Mouse (Mus musculus): ENCODE results near the gene Birc7. TPM values are rescaled to one million over a fixed set of nuclear protein-coding genes. Genes with fewer than 3 reads are reported as not detected.

Birc7 gene
- polyA plus RNA-seq, 1 experiment from 2014 or later, result 0.14 TPM

DNA sequence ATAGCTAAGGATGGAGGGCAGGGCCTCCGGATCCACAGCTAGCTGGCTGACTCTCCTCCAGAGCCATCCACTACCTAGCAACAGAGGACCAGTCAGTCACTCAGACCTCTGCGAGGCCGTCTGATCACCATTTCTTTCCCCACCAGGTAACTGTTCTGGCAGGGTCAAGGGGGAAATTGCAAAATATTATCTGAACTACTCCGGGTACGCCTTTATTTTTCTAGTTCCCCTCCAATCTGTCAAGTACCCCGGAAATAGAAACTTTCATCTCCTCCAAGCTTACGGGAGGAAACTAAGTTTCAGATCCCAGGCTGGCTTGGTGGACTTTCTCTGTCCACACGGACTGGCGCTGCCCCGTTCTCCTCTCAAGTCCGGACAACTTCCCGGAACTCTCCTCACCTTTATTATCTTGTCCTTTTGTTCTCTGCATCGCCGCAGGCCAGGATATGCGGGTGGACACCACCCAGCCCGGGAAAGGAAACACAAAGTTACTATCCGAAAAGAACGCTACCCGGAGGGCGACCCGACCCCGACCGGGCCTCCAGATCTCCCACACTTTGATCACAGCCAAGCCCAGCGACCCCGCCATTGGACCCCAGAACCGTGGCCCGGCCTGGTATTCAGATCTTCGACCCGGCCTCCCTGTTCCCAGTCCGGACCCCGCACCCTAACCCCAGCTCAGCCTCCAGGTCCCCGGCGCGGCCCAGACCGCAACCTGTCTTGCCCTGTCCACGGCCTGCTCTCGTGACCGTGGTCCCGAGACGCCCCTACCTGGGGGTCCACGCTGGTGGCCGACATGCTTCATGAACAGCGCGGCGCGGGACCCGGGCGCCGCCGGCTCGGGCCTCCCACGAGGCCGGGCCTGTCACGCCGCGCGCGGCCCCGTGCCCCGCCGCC, 8.7 kb upstream of the Birc7 start:
- Histone ChIP-seq H3K27me3 (no peaks in the 10 kb centered on the region), H3K4me1 (peaks cover 34% of the 10 kb centered on the region), H3K9ac (replicated peaks) (peak overlapping the region; percentile 85), H3K27ac (replicated peaks) (peak overlapping the region; percentile 58), H3K36me3 (peaks cover 32% of the 10 kb centered on the region), H3K4me3 (peak overlapping the region; percentile 68), H3K4me2 (replicated peaks) (peak overlapping the region; percentile 90), H3K9me3 (no peaks in the 10 kb centered on the region)
- peak; percentile 81 for ATAC-seq (replicated peaks)
- WGBS, result under 1% methylated on average over 60 of the region's 61 CpGs

DNA sequence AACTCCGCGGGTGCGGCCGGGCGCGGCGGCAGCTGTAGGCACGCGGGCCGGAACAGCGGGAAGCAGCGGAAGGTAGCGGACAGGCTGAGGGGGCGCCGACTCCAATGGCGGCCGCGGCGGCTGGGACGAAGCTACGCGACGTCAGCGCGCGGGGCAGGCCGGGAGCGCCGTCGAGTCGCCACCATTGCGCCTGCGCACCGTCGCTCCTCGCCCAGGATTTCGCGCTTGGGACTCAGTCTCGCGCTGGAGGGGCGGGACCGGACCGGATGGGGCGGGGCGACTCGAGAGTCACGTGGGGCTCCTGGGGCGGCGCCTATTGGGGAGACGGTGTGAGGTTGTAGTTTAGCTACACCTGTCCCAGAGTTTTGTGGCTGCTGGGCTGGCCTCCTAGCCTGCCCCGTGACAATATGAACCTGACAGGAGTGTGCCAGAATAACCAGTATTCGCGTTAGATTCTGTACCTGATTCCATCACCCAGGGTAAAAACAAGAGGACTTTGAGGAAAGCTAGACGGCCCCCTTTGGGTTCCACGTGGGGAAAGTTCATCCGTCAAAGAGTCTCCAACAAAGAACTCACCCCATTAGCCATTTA, 7.9 kb upstream of the Birc7 start, which contains the start of gene Ythdf1:
TSS of gene Ythdf1 (minus strand) at position 140 of the 591 bp plus-strand sequence.
- Histone ChIP-seq H3K9ac (replicated peaks) (peak within 1 kb of the TSS; percentile 85), H3K27me3 (no peaks in the 10 kb centered on the region), H3K9me3 (no peaks in the 10 kb centered on the region), H3K27ac (replicated peaks) (peak within 1 kb of the TSS; percentile 58), H3K36me3 (peaks cover 27% of the 10 kb centered on the region), H3K4me2 (replicated peaks) (peak within 1 kb of the TSS; percentile 90), H3K4me1 (peaks cover 34% of the 10 kb centered on the region), H3K4me3 (peak within 1 kb of the TSS; percentile 68)
- WGBS, result under 1% methylated on average over 47 of the region's 56 CpGs
- ATAC-seq (replicated peaks), result peak; percentile 95

DNA sequence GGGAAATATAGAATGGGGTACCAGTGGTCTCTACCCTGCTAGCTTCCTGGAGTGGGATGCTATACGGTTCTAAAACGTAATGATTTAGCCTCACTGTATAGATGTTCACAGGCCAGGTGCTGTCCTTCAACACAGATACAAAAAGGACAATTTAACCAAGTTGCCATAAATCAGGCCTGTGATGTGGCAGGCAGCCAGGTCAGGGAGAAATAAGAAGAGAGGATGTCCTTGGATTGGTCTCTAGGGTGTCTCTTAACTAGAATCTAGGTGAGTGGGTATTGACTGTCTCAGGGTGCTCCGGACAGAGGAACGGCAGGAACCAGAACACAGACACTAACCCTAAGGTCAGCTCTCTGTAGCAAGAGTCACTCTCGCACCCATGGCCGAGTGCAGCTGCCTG, 6.1 kb upstream of the Birc7 start:
- H3K9ac ChIP-seq (replicated peaks), result no peak overlapping the region
- H3K4me3 ChIP-seq, result no peak overlapping the region
- peaks cover 26% of the 10 kb centered on the region for H3K4me1 ChIP-seq
- H3K9me3 ChIP-seq, result no peaks in the 10 kb centered on the region
- no peak for ATAC-seq (replicated peaks)
- no peaks in the 10 kb centered on the region for H3K27me3 ChIP-seq
- H3K4me2 ChIP-seq (replicated peaks), result no peak overlapping the region
- no peak overlapping the region for H3K27ac ChIP-seq (replicated peaks)
- WGBS, result 92% methylated on average over 6 of the region's 6 CpGs
- H3K36me3 ChIP-seq, result peaks cover 11% of the 10 kb centered on the region

DNA sequence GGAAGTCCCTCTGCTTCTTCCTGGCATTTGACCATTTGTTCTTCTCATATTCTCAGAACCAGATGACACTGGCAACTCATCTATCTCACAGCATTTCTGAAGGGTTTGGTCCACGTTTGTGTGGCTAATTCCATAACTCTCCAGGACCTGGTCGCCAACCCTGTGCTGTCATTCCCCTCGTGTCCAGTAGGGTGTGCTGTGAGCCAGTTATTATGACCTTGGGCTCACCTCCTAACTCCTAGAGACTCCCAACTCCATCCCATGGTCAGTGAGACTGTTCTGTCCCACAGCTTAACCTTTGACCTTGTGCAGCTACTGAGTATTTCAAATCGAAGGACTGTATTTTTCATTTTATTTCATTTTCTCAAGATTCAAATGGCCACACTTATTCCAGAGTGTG, 3.6 kb upstream of the Birc7 start:
- ATAC-seq (replicated peaks), result no peak
- Histone ChIP-seq H3K9ac (replicated peaks) (no peak overlapping the region), H3K9me3 (no peaks in the 10 kb centered on the region), H3K4me1 (peaks cover 6% of the 10 kb centered on the region), H3K27me3 (no peaks in the 10 kb centered on the region), H3K4me2 (replicated peaks) (no peak overlapping the region), H3K4me3 (no peak overlapping the region), H3K27ac (replicated peaks) (no peak overlapping the region), H3K36me3 (no peaks in the 10 kb centered on the region)
- 3% methylated on average over 4 of the region's 4 CpGs for WGBS

DNA sequence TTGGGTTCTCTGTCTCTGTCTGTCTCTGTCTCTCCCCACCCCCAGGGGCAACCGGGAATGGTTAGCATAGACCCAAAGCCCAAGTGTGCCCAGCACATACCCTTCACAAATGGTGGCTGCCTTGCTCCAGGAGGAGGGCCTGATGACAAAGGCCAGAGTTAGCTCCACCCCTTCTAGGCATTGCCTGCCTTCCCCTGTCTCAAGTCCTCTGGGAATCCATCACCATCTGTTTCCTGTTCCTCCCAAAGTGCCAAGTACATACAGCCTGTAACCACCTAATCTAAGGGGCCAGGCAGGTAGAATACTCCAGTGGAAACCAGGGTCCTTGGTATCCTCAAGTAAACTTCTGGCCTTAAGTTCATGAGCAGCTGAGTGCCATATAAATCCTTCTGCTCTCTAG, 3.6 kb downstream of the Birc7 start:
- Histone ChIP-seq H3K27me3 (no peaks in the 10 kb centered on the region), H3K36me3 (no peaks in the 10 kb centered on the region), H3K4me3 (no peak overlapping the region), H3K9ac (replicated peaks) (no peak overlapping the region), H3K4me1 (no peaks in the 10 kb centered on the region), H3K27ac (replicated peaks) (no peak overlapping the region), H3K4me2 (replicated peaks) (no peak overlapping the region), H3K9me3 (no peaks in the 10 kb centered on the region)
- WGBS, result 73% methylated on average over 1 of the region's 1 CpGs
- ATAC-seq (replicated peaks), result no peak

DNA sequence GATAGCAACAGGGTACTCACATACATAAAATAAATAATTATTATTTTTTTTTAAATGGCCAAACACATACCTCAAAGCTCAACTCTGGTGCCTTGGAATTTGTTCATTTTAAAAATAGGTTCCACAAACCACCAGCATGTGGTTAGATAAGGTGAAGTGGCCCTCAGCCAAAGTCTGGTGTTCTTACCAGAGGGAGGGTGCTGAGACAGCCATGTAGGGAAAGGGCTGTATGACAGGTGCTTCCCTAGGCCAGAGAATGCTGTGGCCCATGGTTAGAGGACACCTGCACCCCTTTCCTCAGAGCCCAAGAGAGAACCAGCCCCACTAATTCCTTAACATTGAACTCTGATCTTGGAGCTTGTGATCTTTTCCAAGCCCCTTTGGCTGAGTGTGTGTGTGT, 11.4 kb downstream of the Birc7 start:
- H3K9me3 ChIP-seq, result no peaks in the 10 kb centered on the region
- no peak overlapping the region for H3K4me2 ChIP-seq (replicated peaks)
- no peaks in the 10 kb centered on the region for H3K4me1 ChIP-seq
- 0 out of 2 replicates have a peak, but pooled peaks cover 5% of the 10 kb centered on the region for H3K36me3 ChIP-seq
- no peak overlapping the region for H3K4me3 ChIP-seq
- no peak for ATAC-seq (replicated peaks)
- no peak overlapping the region for H3K9ac ChIP-seq (replicated peaks)
- no peaks in the 10 kb centered on the region for H3K27me3 ChIP-seq
- no peak overlapping the region for H3K27ac ChIP-seq (replicated peaks)

DNA sequence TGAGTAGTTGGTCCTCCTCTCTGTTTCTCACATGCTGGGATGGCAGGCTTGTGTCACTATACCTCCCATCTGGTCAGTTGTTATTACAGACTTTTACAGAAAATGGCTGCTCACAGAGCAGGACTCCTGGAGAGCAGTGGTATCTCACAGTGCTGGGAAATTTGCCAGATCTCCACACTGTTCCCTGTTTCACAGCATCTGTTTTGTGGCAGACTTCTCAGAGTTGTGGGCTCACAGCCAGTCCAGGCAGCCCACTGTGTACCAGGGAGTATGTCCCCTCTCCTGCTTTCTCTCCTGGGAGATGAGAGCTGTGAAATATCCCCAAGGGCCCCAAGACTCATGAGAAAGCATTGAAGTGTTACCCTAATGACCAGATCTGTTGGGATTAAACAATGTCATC, 13.0 kb downstream of the Birc7 start:
- Histone ChIP-seq H3K9me3 (no peaks in the 10 kb centered on the region), H3K9ac (replicated peaks) (no peak overlapping the region), H3K36me3 (0 out of 2 replicates have a peak, but pooled peaks cover 5% of the 10 kb centered on the region), H3K4me1 (no peaks in the 10 kb centered on the region), H3K4me2 (replicated peaks) (no peak overlapping the region), H3K4me3 (no peak overlapping the region), H3K27me3 (no peaks in the 10 kb centered on the region), H3K27ac (replicated peaks) (peak overlapping the region; percentile 12; the same call in 1 of the 2 replicates)
- ATAC-seq (replicated peaks), result peak; percentile 46; the same call in 1 of the 2 replicates

DNA sequence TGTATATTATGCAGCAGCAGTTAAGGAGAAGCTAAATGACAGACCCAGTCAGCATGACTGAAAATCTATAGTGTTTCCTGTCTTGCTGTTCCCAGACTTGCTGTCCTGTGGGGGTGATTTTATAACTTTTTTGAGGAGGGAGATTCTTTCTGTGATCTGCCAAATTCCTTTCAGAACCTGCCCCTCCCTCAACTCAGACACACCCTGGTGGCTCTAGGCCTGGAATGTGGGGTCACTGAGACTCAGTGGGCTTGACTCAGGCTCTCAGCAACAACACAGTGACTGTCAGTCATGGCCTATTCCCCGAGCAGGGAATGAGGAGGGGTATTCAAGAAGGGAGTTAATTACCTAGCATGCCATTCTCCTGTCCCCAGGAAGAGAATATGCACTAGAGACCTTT, 21.1 kb downstream of the Birc7 start:
- Histone ChIP-seq H3K4me3 (no peak overlapping the region), H3K4me1 (peaks cover 30% of the 10 kb centered on the region), H3K27me3 (no peaks in the 10 kb centered on the region), H3K4me2 (replicated peaks) (no peak overlapping the region), H3K9ac (replicated peaks) (no peak overlapping the region), H3K36me3 (no peaks in the 10 kb centered on the region), H3K27ac (replicated peaks) (no peak overlapping the region), H3K9me3 (no peaks in the 10 kb centered on the region)
- no peak for ATAC-seq (replicated peaks)
- 24% methylated on average over 1 of the region's 1 CpGs for WGBS

DNA sequence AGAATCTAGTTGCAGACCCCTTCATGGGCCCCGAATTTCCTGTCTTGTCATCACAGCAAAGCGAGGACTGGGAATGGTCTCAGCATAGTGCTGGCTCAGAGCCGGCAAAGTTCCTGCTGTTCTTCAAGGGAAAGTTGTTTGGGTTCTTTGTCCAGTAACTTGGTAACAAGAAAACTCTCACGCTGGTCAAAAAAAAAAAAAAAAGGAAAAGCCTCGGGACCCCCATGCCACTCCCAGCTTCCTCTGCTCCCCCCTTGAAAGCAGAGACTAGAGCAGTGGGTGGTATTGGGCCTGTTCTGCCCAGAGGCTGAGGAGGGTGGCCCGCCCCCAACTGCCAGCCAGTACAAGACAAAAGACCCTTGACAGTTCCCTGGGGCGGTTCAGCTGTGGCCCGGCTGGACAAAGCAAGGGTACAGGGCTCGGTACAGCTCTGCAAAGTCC, 23.9 kb downstream of the Birc7 start:
- Histone ChIP-seq H3K4me1 (peaks cover 31% of the 10 kb centered on the region), H3K4me2 (replicated peaks) (peak overlapping the region; percentile 84), H3K27me3 (no peaks in the 10 kb centered on the region), H3K36me3 (no peaks in the 10 kb centered on the region), H3K9ac (replicated peaks) (0 out of 2 replicates have a peak overlapping the region, but pooled peaks have one; percentile 24), H3K9me3 (no peaks in the 10 kb centered on the region), H3K27ac (replicated peaks) (peak overlapping the region; percentile 87), H3K4me3 (peak overlapping the region; percentile 64)
- 3% methylated on average over 9 of the region's 9 CpGs for WGBS
- peak; percentile 72 for ATAC-seq (replicated peaks)

DNA sequence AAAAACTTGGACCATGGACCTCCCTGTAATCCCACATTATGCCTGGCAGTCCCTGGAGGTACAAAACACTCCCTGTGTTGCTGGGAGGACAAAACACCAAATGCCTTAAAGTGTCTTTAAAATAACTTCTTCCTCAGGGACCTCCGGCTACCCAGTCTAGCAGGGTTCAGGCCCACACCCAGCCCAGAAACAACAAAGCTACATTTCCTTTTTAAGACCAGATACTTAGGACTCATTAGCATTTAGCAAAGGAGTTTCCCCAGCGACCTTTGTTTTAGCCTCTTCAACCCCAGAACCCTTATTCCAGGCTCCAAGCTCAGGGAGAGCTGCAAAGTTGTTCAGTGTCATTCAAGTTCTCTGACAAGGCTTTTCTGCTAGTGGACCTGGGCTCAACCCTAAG, 24.8 kb downstream of the Birc7 start:
- H3K4me3 ChIP-seq, result peak overlapping the region; percentile 64
- peaks cover 31% of the 10 kb centered on the region for H3K4me1 ChIP-seq
- H3K4me2 ChIP-seq (replicated peaks), result peak overlapping the region; percentile 84
- no peaks in the 10 kb centered on the region for H3K36me3 ChIP-seq
- H3K27me3 ChIP-seq, result no peaks in the 10 kb centered on the region
- H3K27ac ChIP-seq (replicated peaks), result peak overlapping the region; percentile 87
- peak overlapping the region; percentile 77 for H3K9ac ChIP-seq (replicated peaks)
- H3K9me3 ChIP-seq, result no peaks in the 10 kb centered on the region
- 12% methylated on average over 2 of the region's 2 CpGs for WGBS
- ATAC-seq (replicated peaks), result no peak

DNA sequence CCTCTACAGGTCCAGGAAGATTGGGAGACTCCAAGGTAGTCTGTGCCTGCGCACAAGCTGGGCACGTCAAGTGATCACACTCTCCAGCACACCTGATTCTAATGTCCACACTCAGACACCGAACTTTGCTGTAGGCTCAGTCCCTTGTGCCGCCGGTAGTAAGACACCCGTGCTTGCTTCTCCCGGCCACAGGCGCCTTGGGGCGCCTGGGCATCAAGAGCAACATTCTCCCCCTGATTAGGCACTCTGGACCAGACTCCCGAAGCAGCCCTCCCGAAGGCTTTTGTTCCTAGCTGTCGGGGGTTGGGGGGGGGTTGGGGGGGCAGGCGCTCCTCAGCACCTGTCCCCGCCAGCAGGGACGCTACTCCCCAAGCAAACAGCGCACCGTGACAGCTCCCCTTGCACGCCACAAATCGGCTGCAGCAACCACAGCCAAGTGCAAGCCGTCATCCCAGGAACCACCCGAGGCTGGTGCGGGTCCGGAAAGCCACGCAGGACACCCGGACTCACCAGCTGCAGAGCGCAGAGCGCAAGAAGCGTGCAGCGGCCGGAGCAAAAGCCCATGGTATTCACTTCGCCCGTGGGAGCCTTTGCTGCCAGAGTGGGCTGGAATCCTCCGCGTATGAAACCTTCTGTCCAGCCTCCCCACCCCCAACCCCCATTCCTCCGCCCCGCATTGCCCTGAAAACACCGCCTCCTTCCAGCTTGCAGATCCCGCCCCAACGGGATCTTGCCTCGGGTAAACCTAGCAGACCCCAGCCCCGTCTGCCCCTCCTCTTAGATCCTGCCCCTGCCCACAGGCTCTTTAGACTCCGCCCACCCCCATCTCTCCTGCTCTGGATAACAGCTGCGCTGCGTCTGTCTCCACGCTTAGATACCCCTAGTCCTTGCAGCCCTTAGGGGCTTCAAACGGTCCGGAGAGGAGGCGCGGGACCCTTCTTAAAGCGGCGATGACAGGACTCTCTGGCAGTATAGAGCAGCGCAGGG, 25.5 kb downstream of the Birc7 start, which contains the start of gene Nkain4:
TSS of gene Nkain4 (minus strand) at position 639 of the 987 bp plus-strand sequence.
- WGBS, result under 1% methylated on average over 52 of the region's 52 CpGs
- H3K4me1 ChIP-seq, result peaks cover 31% of the 10 kb centered on the region

More for the DNA sequence above, 25.5 kb downstream of the Birc7 start, which contains the start of gene Nkain4:
- Histone ChIP-seq H3K36me3 (no peaks in the 10 kb centered on the region), H3K27me3 (no peaks in the 10 kb centered on the region), H3K4me2 (replicated peaks) (peak within 1 kb of the TSS; percentile 84), H3K9me3 (no peaks in the 10 kb centered on the region), H3K4me3 (peak within 1 kb of the TSS; percentile 64), H3K27ac (replicated peaks) (peak within 1 kb of the TSS; percentile 87), H3K9ac (replicated peaks) (peak within 1 kb of the TSS; percentile 77)
- ATAC-seq (replicated peaks), result peak; percentile 93

Measured in forebrain, embryonic 15.5 days (tissue).